Mouse (Mus musculus): ENCODE measurements around the gene Foxk1. TPM values are rescaled to one million over a fixed set of nuclear protein-coding genes. Genes with fewer than 3 reads are reported as not detected.

Foxk1 gene
- polyA plus RNA-seq, 1 experiment, result 58.0 TPM

DNA sequence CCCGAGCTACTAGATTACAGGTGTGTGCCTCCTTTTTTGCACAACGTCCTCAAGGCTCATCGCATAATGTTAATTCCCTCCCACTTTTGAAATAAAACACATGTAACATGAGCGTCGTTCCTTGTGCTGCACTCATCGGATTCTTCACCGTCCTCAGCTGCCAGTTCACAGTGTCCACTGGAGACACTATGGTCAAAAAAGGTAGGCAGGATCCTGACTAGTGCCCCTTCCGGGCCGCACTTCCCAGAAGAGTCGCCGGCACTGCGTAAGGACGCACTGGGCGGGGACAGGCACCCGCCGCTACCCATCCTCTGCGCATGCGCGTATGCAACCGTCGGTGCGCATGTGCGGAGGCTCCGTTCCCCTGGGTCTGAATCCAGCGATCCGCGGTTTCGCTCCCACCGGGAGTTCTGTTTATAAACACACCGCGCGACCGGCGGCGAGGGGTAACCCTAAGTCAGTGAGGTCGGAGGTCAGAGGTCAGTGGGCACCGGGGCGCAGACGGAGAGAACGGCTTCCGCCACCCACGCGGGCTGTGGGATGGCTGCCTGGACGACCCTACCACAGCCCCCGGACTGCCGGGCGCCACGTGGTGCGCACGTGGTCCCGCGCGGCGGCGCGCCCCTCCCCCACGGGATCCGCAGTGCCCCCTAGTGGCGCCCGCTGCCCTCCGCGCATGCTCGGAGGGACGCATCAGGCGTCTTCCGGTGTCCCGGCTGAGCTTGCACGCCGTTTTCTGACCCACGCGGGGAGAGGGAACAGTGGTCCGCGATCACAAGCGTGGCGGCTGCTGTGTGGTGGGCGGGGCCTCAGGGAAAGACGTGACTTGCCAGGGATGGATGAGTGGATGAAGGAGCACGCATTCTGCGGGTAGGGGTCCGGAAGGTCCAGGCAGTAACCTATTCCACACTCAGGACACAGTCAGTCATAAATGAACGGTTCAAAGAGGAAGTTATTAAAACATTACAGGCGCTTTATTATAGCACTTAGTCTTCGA, 33.9 kb upstream of the Foxk1 start:
- Histone ChIP-seq H3K27ac (ENCODE audit: insufficient read depth, low read depth, low read length) (peak overlapping the region; percentile 75), H3K36me3 (ENCODE audit: control insufficient read depth, insufficient read depth, low read length) (no peaks in the 10 kb centered on the region), H3K27me3 (ENCODE audit: control insufficient read depth, insufficient read depth, low read length) (no peaks in the 10 kb centered on the region), H3K4me3 (ENCODE audit: low read depth, low read length) (peak overlapping the region; percentile 71), H3K4me1 (ENCODE audit: control insufficient read depth, insufficient read depth, insufficient read length, low read length) (peaks cover 4% of the 10 kb centered on the region; the same call in 1 of the 2 replicates)
- TF ChIP-seq POLR2A (IDR thresholded peaks at IDR 0.05; ENCODE audit: low read depth, low read length) (peak; percentile 89), CTCF (IDR thresholded peaks at IDR 0.05; ENCODE audit: extremely low read depth, insufficient read length, insufficient replicate concordance, low read depth, low read length) (peak; percentile 89)
- WGBS, result under 1% methylated on average over 83 of the region's 83 CpGs

GRCm38 (mm10) chr5:142368122-142368521, 33.2 kb upstream of the Foxk1 start:
- WGBS, result 12% methylated on average over 5 of the region's 5 CpGs
- H3K4me3 ChIP-seq (ENCODE audit: low read depth, low read length), result no peak overlapping the region
- peak overlapping the region; percentile 75 for H3K27ac ChIP-seq (ENCODE audit: insufficient read depth, low read depth, low read length)
- H3K4me1 ChIP-seq (ENCODE audit: control insufficient read depth, insufficient read depth, insufficient read length, low read length), result peaks cover 4% of the 10 kb centered on the region; the same call in 1 of the 2 replicates
- no peaks in the 10 kb centered on the region for H3K36me3 ChIP-seq (ENCODE audit: control insufficient read depth, insufficient read depth, low read length)
- no peaks in the 10 kb centered on the region for H3K27me3 ChIP-seq (ENCODE audit: control insufficient read depth, insufficient read depth, low read length)
- TF ChIP-seq CTCF (IDR thresholded peaks at IDR 0.05; ENCODE audit: extremely low read depth, insufficient read length, insufficient replicate concordance, low read depth, low read length), result no peak
- no peak for TF ChIP-seq POLR2A (IDR thresholded peaks at IDR 0.05; ENCODE audit: low read depth, low read length)

GRCm38 (mm10) chr5:142370406-142371171, 30.7 kb upstream of the Foxk1 start:
- peaks cover 4% of the 10 kb centered on the region; the same call in 1 of the 2 replicates for H3K4me1 ChIP-seq (ENCODE audit: control insufficient read depth, insufficient read depth, insufficient read length, low read length)
- TF ChIP-seq POLR2A (IDR thresholded peaks at IDR 0.05; ENCODE audit: low read depth, low read length) (no peak), CTCF (IDR thresholded peaks at IDR 0.05; ENCODE audit: extremely low read depth, insufficient read length, insufficient replicate concordance, low read depth, low read length) (no peak)
- 93% methylated on average over 4 of the region's 4 CpGs for WGBS

DNA sequence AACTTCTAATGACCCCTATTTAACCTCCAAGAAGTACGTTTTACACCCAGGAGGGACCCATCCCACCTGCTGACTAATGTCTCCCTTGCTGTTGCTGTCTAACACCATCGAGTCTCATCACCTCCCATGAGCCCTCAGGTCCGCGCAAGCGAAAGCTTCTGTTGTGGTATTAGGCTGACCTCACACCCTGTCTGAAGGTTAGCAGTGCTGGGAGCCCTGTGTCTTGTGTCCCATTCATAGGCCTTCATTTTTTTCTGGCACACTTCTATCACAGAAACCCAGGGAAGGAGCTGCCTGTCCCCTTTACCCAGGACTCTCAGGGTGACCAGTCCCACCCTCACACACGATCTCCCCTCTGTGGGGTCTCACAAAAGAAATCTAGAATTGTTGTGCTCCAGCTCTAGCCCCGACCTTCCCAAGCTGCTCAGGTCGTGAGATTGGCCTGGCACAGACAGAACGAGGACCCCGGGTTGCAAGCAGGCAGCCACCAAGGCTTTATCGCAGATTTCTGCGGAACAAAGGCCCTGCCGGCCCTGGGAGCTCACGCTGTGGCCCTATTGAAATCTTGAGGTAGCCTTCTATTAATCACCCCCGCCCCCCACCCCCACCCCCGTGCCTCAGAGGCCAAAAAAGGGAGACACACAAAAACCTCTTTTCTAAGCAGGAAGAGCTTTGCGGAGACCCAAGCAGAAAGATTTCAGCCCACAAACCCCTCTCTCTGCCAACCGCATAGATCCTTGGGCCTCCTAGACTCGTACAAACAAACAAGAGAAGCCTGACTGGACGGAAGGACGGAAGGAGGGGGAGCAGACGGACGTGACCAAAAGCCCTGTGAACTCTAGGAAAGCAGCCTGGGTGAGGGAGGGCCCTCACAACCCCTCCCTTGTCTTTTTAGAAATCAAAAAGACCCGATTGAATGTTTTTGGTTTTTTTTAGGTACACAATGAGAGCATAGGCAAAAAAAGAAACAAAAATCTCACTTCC, 29.8 kb upstream of the Foxk1 start:
- Histone ChIP-seq H3K36me3 (ENCODE audit: control insufficient read depth, insufficient read depth, low read length) (no peaks in the 10 kb centered on the region), H3K27me3 (ENCODE audit: control insufficient read depth, insufficient read depth, low read length) (no peaks in the 10 kb centered on the region), H3K4me1 (ENCODE audit: control insufficient read depth, insufficient read depth, insufficient read length, low read length) (peaks cover 2% of the 10 kb centered on the region; the same call in 1 of the 2 replicates), H3K27ac (ENCODE audit: insufficient read depth, low read depth, low read length) (no peak overlapping the region), H3K4me3 (ENCODE audit: low read depth, low read length) (peak overlapping the region; percentile 9; the same call in 1 of the 2 replicates)
- no peak for TF ChIP-seq CTCF (IDR thresholded peaks at IDR 0.05; ENCODE audit: extremely low read depth, insufficient read length, insufficient replicate concordance, low read depth, low read length)
- no peak for TF ChIP-seq POLR2A (IDR thresholded peaks at IDR 0.05; ENCODE audit: low read depth, low read length)
- 58% methylated on average over 24 of the region's 24 CpGs for WGBS

More at GRCm38 (mm10) chr5:142370406-142371171, 30.7 kb upstream of the Foxk1 start:
- no peak overlapping the region for H3K4me3 ChIP-seq (ENCODE audit: low read depth, low read length)
- H3K36me3 ChIP-seq (ENCODE audit: control insufficient read depth, insufficient read depth, low read length), result no peaks in the 10 kb centered on the region
- no peaks in the 10 kb centered on the region for H3K27me3 ChIP-seq (ENCODE audit: control insufficient read depth, insufficient read depth, low read length)
- no peak overlapping the region for H3K27ac ChIP-seq (ENCODE audit: insufficient read depth, low read depth, low read length)

GRCm38 (mm10) chr5:142372207-142372606, 29.1 kb upstream of the Foxk1 start:
- TF ChIP-seq POLR2A (IDR thresholded peaks at IDR 0.05; ENCODE audit: low read depth, low read length), result no peak
- Histone ChIP-seq H3K36me3 (ENCODE audit: control insufficient read depth, insufficient read depth, low read length) (no peaks in the 10 kb centered on the region), H3K27ac (ENCODE audit: insufficient read depth, low read depth, low read length) (no peak overlapping the region), H3K27me3 (ENCODE audit: control insufficient read depth, insufficient read depth, low read length) (no peaks in the 10 kb centered on the region), H3K4me3 (ENCODE audit: low read depth, low read length) (no peak overlapping the region), H3K4me1 (ENCODE audit: control insufficient read depth, insufficient read depth, insufficient read length, low read length) (no peaks in the 10 kb centered on the region)
- WGBS, result 70% methylated on average over 6 of the region's 6 CpGs

DNA sequence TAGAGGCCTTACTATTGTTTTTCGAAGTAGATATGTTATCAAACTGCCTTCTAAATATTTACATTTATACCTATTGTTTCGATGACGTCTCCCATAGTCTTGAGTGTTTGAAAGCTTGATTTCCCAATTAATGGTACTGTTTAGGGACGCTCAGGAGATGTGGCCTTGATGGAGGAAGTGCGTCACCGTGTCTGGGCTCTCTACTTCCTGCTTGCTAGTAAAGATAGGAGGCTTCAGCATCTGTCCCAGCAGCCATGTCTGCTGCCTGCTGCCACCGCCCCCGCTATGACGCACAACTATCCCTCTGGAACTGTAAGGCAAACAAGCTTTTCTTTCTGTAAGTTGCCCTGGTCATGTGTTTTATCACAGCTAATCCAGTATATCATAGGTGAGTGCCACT, 27.0 kb upstream of the Foxk1 start:
- no peaks in the 10 kb centered on the region for H3K27me3 ChIP-seq (ENCODE audit: control insufficient read depth, insufficient read depth, low read length)
- WGBS, result 81% methylated on average over 9 of the region's 9 CpGs
- H3K36me3 ChIP-seq (ENCODE audit: control insufficient read depth, insufficient read depth, low read length), result no peaks in the 10 kb centered on the region
- no peak for TF ChIP-seq POLR2A (IDR thresholded peaks at IDR 0.05; ENCODE audit: low read depth, low read length)
- TF ChIP-seq CTCF (IDR thresholded peaks at IDR 0.05; ENCODE audit: extremely low read depth, insufficient read length, insufficient replicate concordance, low read depth, low read length), result no peak
- no peak overlapping the region for H3K27ac ChIP-seq (ENCODE audit: insufficient read depth, low read depth, low read length)
- H3K4me1 ChIP-seq (ENCODE audit: control insufficient read depth, insufficient read depth, insufficient read length, low read length), result no peaks in the 10 kb centered on the region
- no peak overlapping the region for H3K4me3 ChIP-seq (ENCODE audit: low read depth, low read length)

All from small intestine, adult 2 months (tissue).